Mouse (Mus musculus): ENCODE data around the gene Ryr2. TPM values are rescaled to one million over a fixed set of nuclear protein-coding genes. Genes with fewer than 3 reads are reported as not detected.

Ryr2 gene
- total and polyA plus RNA-seq, 3 experiments, result 127 to 1,020 (median 877) TPM

GRCm38 (mm10) chr13:11869971-11870370 is 236.8 kb downstream of the Ryr2 start:
- Histone ChIP-seq H3K4me3 (no peak overlapping the region), H3K9ac (ENCODE audit: low read depth, low read length) (no peak overlapping the region), H3K36me3 (ENCODE audit: control insufficient read depth, insufficient read depth, low read length) (peaks cover 34% of the 10 kb centered on the region), H3K27ac (no peak overlapping the region), H3K4me1 (ENCODE audit: control insufficient read depth, insufficient read depth, low read length) (no peaks in the 10 kb centered on the region; the same call in 1 of the 2 replicates), H3K27me3 (ENCODE audit: control insufficient read depth, insufficient read depth, low read length) (no peaks in the 10 kb centered on the region), H3K79me2 (replicated peaks; ENCODE audit: control insufficient read depth, insufficient read depth, low read length) (no peaks in the 10 kb centered on the region)
- no peak for DNase-seq
- intact Hi-C loops (cut with DNase I), result no loop called here
- WGBS, result 63% methylated on average over 1 of the region's 1 CpGs
- no peak for TF ChIP-seq CTCF (IDR thresholded peaks at IDR 0.05)
- TF ChIP-seq EP300 (IDR thresholded peaks at IDR 0.05; ENCODE audit: insufficient read depth, low read depth, low read length), result no peak
- no peak for TF ChIP-seq POLR2A (IDR thresholded peaks at IDR 0.05; ENCODE audit: insufficient read depth, low read depth, low read length)

GRCm38 (mm10) chr13:11869486-11869885 is 237.3 kb downstream of the Ryr2 start:
- H3K27ac ChIP-seq, result no peak overlapping the region
- no peaks in the 10 kb centered on the region for H3K27me3 ChIP-seq (ENCODE audit: control insufficient read depth, insufficient read depth, low read length)
- no peak for TF ChIP-seq POLR2A (IDR thresholded peaks at IDR 0.05; ENCODE audit: insufficient read depth, low read depth, low read length)
- TF ChIP-seq CTCF (IDR thresholded peaks at IDR 0.05), result no peak
- no peak for TF ChIP-seq EP300 (IDR thresholded peaks at IDR 0.05; ENCODE audit: insufficient read depth, low read depth, low read length)
- H3K4me1 ChIP-seq (ENCODE audit: control insufficient read depth, insufficient read depth, low read length), result no peaks in the 10 kb centered on the region; the same call in 1 of the 2 replicates
- DNase-seq, result no peak
- no peak overlapping the region for H3K9ac ChIP-seq (ENCODE audit: low read depth, low read length)
- intact Hi-C loops (cut with DNase I), result no loop called here
- H3K4me3 ChIP-seq, result no peak overlapping the region
- H3K79me2 ChIP-seq (replicated peaks; ENCODE audit: control insufficient read depth, insufficient read depth, low read length), result no peaks in the 10 kb centered on the region
- H3K36me3 ChIP-seq (ENCODE audit: control insufficient read depth, insufficient read depth, low read length), result peaks cover 34% of the 10 kb centered on the region
- WGBS, result 58% methylated on average over 2 of the region's 2 CpGs

- Histone ChIP-seq H3K27ac (no peak overlapping the region), H3K36me3 (ENCODE audit: control insufficient read depth, insufficient read depth, low read length) (peaks cover 36% of the 10 kb centered on the region), H3K79me2 (replicated peaks; ENCODE audit: control insufficient read depth, insufficient read depth, low read length) (no peaks in the 10 kb centered on the region), H3K4me3 (no peak overlapping the region), H3K4me1 (ENCODE audit: control insufficient read depth, insufficient read depth, low read length) (peaks cover 2% of the 10 kb centered on the region; the same call in 1 of the 2 replicates), H3K27me3 (ENCODE audit: control insufficient read depth, insufficient read depth, low read length) (no peaks in the 10 kb centered on the region), H3K9ac (ENCODE audit: low read depth, low read length) (no peak overlapping the region)
- TF ChIP-seq POLR2A (IDR thresholded peaks at IDR 0.05; ENCODE audit: insufficient read depth, low read depth, low read length) (no peak), EP300 (IDR thresholded peaks at IDR 0.05; ENCODE audit: insufficient read depth, low read depth, low read length) (no peak), CTCF (IDR thresholded peaks at IDR 0.05) (no peak)
- intact Hi-C loops (cut with DNase I), result no loop called here
- 67% methylated on average over 2 of the region's 2 CpGs for WGBS
- DNase-seq, result no peak
These were observed 237.8 kb downstream of the Ryr2 start for GRCm38 (mm10) chr13:11868979-11869378.

- TF ChIP-seq POLR2A (IDR thresholded peaks at IDR 0.05; ENCODE audit: insufficient read depth, low read depth, low read length), result no peak
- TF ChIP-seq EP300 (IDR thresholded peaks at IDR 0.05; ENCODE audit: insufficient read depth, low read depth, low read length), result no peak
- TF ChIP-seq CTCF (IDR thresholded peaks at IDR 0.05), result no peak
- DNase-seq, result no peak
- peaks cover 36% of the 10 kb centered on the region for H3K36me3 ChIP-seq (ENCODE audit: control insufficient read depth, insufficient read depth, low read length)
- no peak overlapping the region for H3K4me3 ChIP-seq
- H3K9ac ChIP-seq (ENCODE audit: low read depth, low read length), result no peak overlapping the region
- intact Hi-C loops (cut with DNase I), result no loop called here
- peaks cover 2% of the 10 kb centered on the region; the same call in 1 of the 2 replicates for H3K4me1 ChIP-seq (ENCODE audit: control insufficient read depth, insufficient read depth, low read length)
- no peak overlapping the region for H3K27ac ChIP-seq
- WGBS, result 54% methylated on average over 7 of the region's 7 CpGs
- H3K79me2 ChIP-seq (replicated peaks; ENCODE audit: control insufficient read depth, insufficient read depth, low read length), result no peaks in the 10 kb centered on the region
- H3K27me3 ChIP-seq (ENCODE audit: control insufficient read depth, insufficient read depth, low read length), result no peaks in the 10 kb centered on the region
These were observed 238.7 kb downstream of the Ryr2 start for GRCm38 (mm10) chr13:11868056-11868455.

- Histone ChIP-seq H3K4me3 (no peak overlapping the region), H3K27me3 (ENCODE audit: control insufficient read depth, insufficient read depth, low read length) (no peaks in the 10 kb centered on the region), H3K27ac (no peak overlapping the region), H3K36me3 (ENCODE audit: control insufficient read depth, insufficient read depth, low read length) (peaks cover 25% of the 10 kb centered on the region), H3K79me2 (replicated peaks; ENCODE audit: control insufficient read depth, insufficient read depth, low read length) (no peaks in the 10 kb centered on the region), H3K9ac (ENCODE audit: low read depth, low read length) (no peak overlapping the region), H3K4me1 (ENCODE audit: control insufficient read depth, insufficient read depth, low read length) (peaks cover 2% of the 10 kb centered on the region; the same call in 1 of the 2 replicates)
- 62% methylated on average over 3 of the region's 3 CpGs for WGBS
- no peak for TF ChIP-seq POLR2A (IDR thresholded peaks at IDR 0.05; ENCODE audit: insufficient read depth, low read depth, low read length)
- TF ChIP-seq EP300 (IDR thresholded peaks at IDR 0.05; ENCODE audit: insufficient read depth, low read depth, low read length), result no peak
- no peak for TF ChIP-seq CTCF (IDR thresholded peaks at IDR 0.05)
- DNase-seq, result no peak
- intact Hi-C loops (cut with DNase I), result no loop called here
These were observed 241.5 kb downstream of the Ryr2 start for GRCm38 (mm10) chr13:11865261-11865660.

- intact Hi-C loops (cut with DNase I), result no loop called here
- Histone ChIP-seq H3K36me3 (ENCODE audit: control insufficient read depth, insufficient read depth, low read length) (peaks cover 6% of the 10 kb centered on the region; the same call in 1 of the 2 replicates), H3K27me3 (ENCODE audit: control insufficient read depth, insufficient read depth, low read length) (no peaks in the 10 kb centered on the region), H3K79me2 (replicated peaks; ENCODE audit: control insufficient read depth, insufficient read depth, low read length) (no peaks in the 10 kb centered on the region), H3K4me1 (ENCODE audit: control insufficient read depth, insufficient read depth, low read length) (no peaks in the 10 kb centered on the region), H3K4me3 (no peak overlapping the region), H3K9ac (ENCODE audit: low read depth, low read length) (no peak overlapping the region), H3K27ac (no peak overlapping the region)
- TF ChIP-seq CTCF (IDR thresholded peaks at IDR 0.05), result no peak
- TF ChIP-seq POLR2A (IDR thresholded peaks at IDR 0.05; ENCODE audit: insufficient read depth, low read depth, low read length), result no peak
- no peak for TF ChIP-seq EP300 (IDR thresholded peaks at IDR 0.05; ENCODE audit: insufficient read depth, low read depth, low read length)
- no peak for DNase-seq
- WGBS, result 83% methylated on average over 3 of the region's 3 CpGs
These were observed 255.1 kb downstream of the Ryr2 start for GRCm38 (mm10) chr13:11851691-11852090.
